Mouse (Mus musculus): ENCODE measurements at regions not wholly inside any gene's neighbourhood (a gene's known extent, or its start where the extent isn't known, plus 50 kb on each side); places are given as distances from the start of the nearest gene placed in this dataset.

- no peak overlapping the region for H3K4me3 ChIP-seq (replicated peaks in 1 of 3; ENCODE audit: low read depth in 2 of 3, low read length in 2 of 3, poor library complexity in 1 of 3)
- H3K4me2 ChIP-seq (ENCODE audit: insufficient read depth, low read depth, poor library complexity, severe bottlenecking), result no peak overlapping the region
- H3K27ac ChIP-seq (ENCODE audit: insufficient read depth, low read depth), result no peak overlapping the region
- H3K9me3 ChIP-seq (replicated peaks; ENCODE audit: low read length), result no peaks in the 10 kb centered on the region
- H3K27me3 ChIP-seq (replicated peaks), result no peaks in the 10 kb centered on the region
- H3K36me3 ChIP-seq (replicated peaks in 1 of 2; ENCODE audit: control insufficient read depth in 1 of 2, insufficient read depth in 1 of 2, low read length in 1 of 2), result no peaks in the 10 kb centered on the region
- TF ChIP-seq USF1 (IDR thresholded peaks at IDR 0.05; ENCODE audit: low read depth, low read length) (no peak), RAD21 (IDR thresholded peaks at IDR 0.05; ENCODE audit: low read depth, low read length) (peak; percentile 54), CHD1 (IDR thresholded peaks at IDR 0.05; ENCODE audit: low read depth, low read length) (no peak), MAZ (IDR thresholded peaks at IDR 0.05; ENCODE audit: low read depth, low read length) (no peak), NELFE (IDR thresholded peaks at IDR 0.05; ENCODE audit: low read depth, low read length) (no peak), IRF4 (IDR thresholded peaks at IDR 0.05; ENCODE audit: low read depth, low read length) (no peak), TBP (conservative IDR thresholded peaks at IDR 0.05; ENCODE audit: low read depth, low read length) (no peak), POLR2A (IDR thresholded peaks at IDR 0.05; ENCODE audit: low read depth, low read length) (no peak), CTCF (conservative IDR thresholded peaks at IDR 0.05 in 1 of 2, IDR thresholded peaks at IDR 0.05 in 1 of 2; ENCODE audit: low read depth in 2 of 2, low read length in 2 of 2) (peak; percentile 75 to 77), HCFC1 (IDR thresholded peaks at IDR 0.05; ENCODE audit: low read depth, low read length) (no peak), ZMIZ1 (IDR thresholded peaks at IDR 0.05; ENCODE audit: low read depth, low read length) (no peak), EP300 (IDR thresholded peaks at IDR 0.05; ENCODE audit: low read length) (no peak), SIN3A (IDR thresholded peaks at IDR 0.05; ENCODE audit: low read length) (no peak), ZC3H11A (IDR thresholded peaks at IDR 0.05; ENCODE audit: low read depth, low read length) (no peak), ZNF384 (IDR thresholded peaks at IDR 0.05; ENCODE audit: low read depth, low read length) (no peak), MAX (IDR thresholded peaks at IDR 0.05; ENCODE audit: low read length) (no peak), JUN (IDR thresholded peaks at IDR 0.05; ENCODE audit: insufficient read depth, low read depth, low read length) (no peak), KAT2A (IDR thresholded peaks at IDR 0.05; ENCODE audit: insufficient replicate concordance, low read length) (0 out of 2 replicates have a peak, but pooled peaks have one; percentile 55), POLR2AphosphoS2 (IDR thresholded peaks at IDR 0.05; ENCODE audit: low read depth, low read length) (no peak), SMC3 (IDR thresholded peaks at IDR 0.05; ENCODE audit: low read depth, low read length) (peak; percentile 65), ZKSCAN1 (IDR thresholded peaks at IDR 0.05; ENCODE audit: borderline replicate concordance, low read depth, low read length) (no peak)
- peak; percentile 58 for DNase-seq (ENCODE audit: extremely low read depth)
- H3K79me2 ChIP-seq (replicated peaks; ENCODE audit: control insufficient read depth, extremely low read depth, insufficient read depth, poor library complexity, severe bottlenecking), result no peaks in the 10 kb centered on the region
- dilution Hi-C loops (cut with MboI; ENCODE audit: extremely low pct_ligation_motif_present, extremely low pct_unique_long_range_greater_than_20kb, low sequenced_read_pairs), result no loop called here
- in situ Hi-C loops (cut with MboI; ENCODE audit: low pct_ligation_motif_present, low pct_unique_long_range_greater_than_20kb, low sequenced_read_pairs), result no loop called here
- peaks cover 0 to 4% of the 10 kb centered on the region in 2 experiments; a peak in 2 of 4 replicates for H3K4me1 ChIP-seq (ENCODE audit: control insufficient read depth in 1 of 2, insufficient read depth in 2 of 2)
- no peak overlapping the region for H3K9ac ChIP-seq (ENCODE audit: insufficient read depth, low read depth)
Observed at GRCm38 (mm10) chr3:83701075-83701474, 65.0 kb upstream of the Sfrp2 start.

- DNase-seq (ENCODE audit: extremely low read depth), result no peak
- no peaks in the 10 kb centered on the region for H3K27me3 ChIP-seq (replicated peaks)
- no peak overlapping the region for H3K4me2 ChIP-seq (ENCODE audit: insufficient read depth, low read depth, poor library complexity, severe bottlenecking)
- no peak overlapping the region for H3K27ac ChIP-seq (ENCODE audit: insufficient read depth, low read depth)
- peaks cover 0 to 4% of the 10 kb centered on the region in 2 experiments; a peak in 2 of 4 replicates for H3K4me1 ChIP-seq (ENCODE audit: control insufficient read depth in 1 of 2, insufficient read depth in 2 of 2)
- no peaks in the 10 kb centered on the region for H3K9me3 ChIP-seq (replicated peaks; ENCODE audit: low read length)
- no peaks in the 10 kb centered on the region for H3K36me3 ChIP-seq (replicated peaks in 1 of 2; ENCODE audit: control insufficient read depth in 1 of 2, insufficient read depth in 1 of 2, low read length in 1 of 2)
- no peaks in the 10 kb centered on the region for H3K79me2 ChIP-seq (replicated peaks; ENCODE audit: control insufficient read depth, extremely low read depth, insufficient read depth, poor library complexity, severe bottlenecking)
- TF ChIP-seq BHLHE40 (IDR thresholded peaks at IDR 0.05; ENCODE audit: low read depth, low read length), result no peak
- TF ChIP-seq MEF2A (IDR thresholded peaks at IDR 0.05; ENCODE audit: borderline replicate concordance, low read depth, low read length), result 0 out of 2 replicates have a peak, but pooled peaks have one; percentile 10
- dilution Hi-C loops (cut with MboI; ENCODE audit: extremely low pct_ligation_motif_present, extremely low pct_unique_long_range_greater_than_20kb, low sequenced_read_pairs), result no loop called here
- in situ Hi-C loops (cut with MboI; ENCODE audit: low pct_ligation_motif_present, low pct_unique_long_range_greater_than_20kb, low sequenced_read_pairs), result no loop called here
- no peak overlapping the region for H3K9ac ChIP-seq (ENCODE audit: insufficient read depth, low read depth)
- H3K4me3 ChIP-seq (replicated peaks in 1 of 3; ENCODE audit: low read depth in 2 of 3, low read length in 2 of 3, poor library complexity in 1 of 3), result no peak overlapping the region
Observed at GRCm38 (mm10) chr3:83704559-83704958, 61.6 kb upstream of the Sfrp2 start.

Data from CH12.LX (cell line).